Mouse (Mus musculus): ENCODE data around the gene Stk10. TPM values are rescaled to one million over a fixed set of nuclear protein-coding genes. Genes with fewer than 3 reads are reported as not detected.
"Not testable (repeated sequence)": the region's sequence is repeated elsewhere in the genome, so short reads cannot be mapped to it uniquely, and the experiment has no call there.

The Stk10 gene
- total RNA-seq (2022), result 10 to 100 TPM in 2 of 4 experiments, 1 to 10 TPM in 2; 9.3 to 15.3 (median 12.2) TPM

DNA sequence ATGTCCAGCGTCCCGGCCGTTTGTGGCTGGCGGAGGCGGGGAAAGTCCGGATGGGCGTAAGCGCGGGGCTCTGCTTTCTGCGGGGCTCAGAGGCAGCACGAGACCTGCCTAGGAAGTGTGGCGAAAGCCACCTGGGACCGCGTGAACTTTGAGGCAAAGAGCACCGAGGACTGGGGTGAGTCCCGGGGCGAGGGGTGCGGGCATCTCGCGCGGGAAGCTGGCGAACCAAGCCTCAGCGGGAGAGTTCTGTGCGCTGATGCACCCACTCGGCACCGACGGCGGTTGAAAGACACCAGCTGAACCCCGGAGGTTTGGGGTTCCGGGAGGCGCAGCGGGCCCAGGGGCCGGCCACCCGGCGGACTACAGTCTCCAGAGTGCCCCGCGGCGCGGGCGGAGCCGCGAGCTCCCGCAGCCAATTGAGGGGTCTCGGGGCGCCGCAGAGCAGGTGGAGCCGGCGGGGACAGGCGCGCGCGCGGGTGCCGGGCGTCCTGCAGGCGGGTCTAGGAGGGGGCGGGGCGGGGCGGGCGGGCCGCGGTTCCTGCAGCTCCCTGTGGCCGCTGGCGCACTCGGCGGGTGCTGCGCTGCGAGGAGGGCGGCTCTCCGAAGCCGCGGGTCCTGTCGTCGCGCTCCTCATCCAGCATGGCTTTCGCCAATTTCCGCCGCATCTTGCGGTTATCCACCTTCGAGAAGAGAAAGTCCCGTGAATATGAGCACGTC is at the start of gene Stk10:
TSS of gene Stk10 (plus strand) at position 541 of the 717 bp plus-strand sequence.
- peak; percentile 71 to 89 for DNase-seq (ENCODE audit: low spot score in 2 of 2)

DNA sequence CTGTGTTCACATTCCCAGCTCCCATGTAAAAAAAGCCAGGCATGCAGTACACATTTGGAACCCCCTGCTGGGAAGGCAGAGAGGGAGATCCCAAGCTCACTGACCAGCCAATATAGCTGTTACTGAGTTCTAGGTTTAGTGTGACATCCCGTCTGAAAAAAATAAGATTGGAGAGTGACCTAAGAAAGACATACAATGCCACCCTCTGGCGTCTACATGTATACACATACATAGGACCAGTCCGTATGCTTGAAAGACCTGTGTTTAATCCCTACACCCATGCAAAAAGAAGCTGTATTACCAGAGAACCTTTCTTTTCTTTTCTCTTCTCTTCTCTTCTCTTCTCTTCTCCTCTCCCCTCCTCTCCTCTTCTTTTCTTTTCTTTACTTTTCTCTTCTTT is 47.8 kb upstream of the Stk10 start:
- DNase-seq (ENCODE audit: low spot score in 2 of 2), result no peak

DNA sequence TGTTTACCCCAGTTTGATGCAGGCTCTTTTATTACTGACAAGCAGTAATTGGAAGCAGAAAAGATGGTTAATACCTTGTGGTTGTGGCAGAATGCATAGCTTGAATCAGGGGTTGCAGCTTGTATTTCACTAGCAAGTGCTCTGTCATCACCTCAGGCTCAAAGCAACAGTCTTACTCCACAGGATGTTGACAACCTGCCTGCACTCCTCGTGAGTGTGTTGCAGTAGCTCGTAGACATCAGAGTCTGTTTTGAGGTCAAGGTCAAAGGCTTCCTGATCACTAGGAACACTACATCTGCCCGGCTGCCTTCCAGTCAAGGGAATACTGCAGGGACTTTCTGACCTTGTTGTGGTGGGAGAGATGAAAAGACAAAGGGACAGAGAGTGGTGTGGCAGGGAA is 46.5 kb upstream of the Stk10 start:
- no peak for DNase-seq (ENCODE audit: low spot score in 2 of 2)

DNA sequence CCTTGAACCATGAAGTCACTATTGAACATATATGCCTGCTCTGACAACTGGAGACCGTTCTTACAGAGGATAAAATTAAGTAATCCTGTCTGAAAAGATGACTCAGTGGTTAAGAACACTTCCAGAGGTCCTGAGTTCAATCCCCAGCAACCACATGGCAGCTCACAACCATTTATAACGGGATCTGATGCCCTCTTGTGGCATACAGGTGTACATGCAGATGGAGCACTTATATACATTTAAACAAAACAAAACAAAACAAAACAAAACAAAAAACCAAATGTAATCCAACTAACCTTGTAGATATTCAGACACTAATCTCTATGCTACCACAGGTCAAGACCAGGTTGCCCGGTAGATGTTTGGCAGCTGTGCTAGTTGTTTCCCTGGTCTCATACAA is 45.6 kb upstream of the Stk10 start:
- no peak for DNase-seq (ENCODE audit: low spot score in 2 of 2)

DNA sequence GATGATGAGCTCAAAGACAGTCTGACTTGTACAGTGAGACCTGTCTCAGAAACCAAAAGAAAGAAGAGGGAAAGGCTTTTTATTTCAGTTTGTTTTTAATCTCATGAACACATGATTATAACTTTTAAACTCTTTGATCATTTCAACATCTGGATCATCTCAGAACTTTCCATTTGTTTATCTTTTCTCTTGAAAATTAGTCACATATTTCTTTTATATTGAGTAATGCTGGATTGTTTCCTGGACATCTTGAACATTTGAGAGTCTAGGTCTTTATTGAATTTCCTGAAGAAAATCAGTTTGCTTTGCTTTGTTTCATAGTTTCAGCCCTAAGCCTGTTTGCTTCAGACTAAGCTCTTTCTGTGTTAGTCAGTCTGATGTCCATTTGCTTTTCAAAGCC is 44.8 kb upstream of the Stk10 start:
- no peak for DNase-seq (ENCODE audit: low spot score in 2 of 2)

DNA sequence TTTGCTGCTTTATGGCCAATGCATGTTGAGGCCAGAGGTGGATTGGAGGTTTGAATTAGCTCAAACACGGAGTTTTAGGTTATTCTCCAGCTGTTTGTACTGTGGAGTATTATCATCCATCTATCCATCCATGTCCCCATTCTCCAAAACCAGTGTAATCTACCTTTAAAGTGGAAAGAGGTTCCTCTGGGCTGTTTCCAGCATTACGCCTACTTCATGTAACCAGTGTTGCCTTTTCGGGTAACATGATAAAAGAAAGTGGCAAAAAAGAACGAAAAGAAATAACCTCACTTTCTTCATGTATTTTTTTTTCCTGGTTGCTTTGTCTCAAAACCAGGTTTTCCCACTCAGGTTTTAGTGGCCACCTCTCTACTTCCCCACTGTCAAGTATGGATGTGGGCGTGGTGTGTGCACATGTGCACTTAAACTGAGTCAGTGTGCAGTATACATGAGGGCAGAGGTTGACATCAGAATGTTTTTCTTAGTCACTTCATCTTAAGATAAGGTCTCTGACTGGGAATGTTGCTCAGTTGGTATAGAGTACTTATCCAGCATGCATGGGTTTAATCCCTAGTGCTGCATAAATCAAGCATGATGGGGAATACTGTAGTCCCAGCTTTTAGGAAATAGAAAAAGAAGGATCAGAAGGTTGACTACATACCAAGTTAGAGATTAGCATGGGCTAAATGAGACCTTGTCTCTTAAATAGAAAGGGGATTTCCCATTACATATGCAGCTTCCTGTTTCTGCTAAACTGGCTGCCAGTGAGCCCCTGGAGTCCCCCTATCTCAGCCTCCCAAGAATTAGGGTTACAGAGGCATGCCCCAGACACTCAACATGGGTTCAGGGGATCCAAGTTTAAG is 44.1 kb upstream of the Stk10 start:
- no peak for DNase-seq (ENCODE audit: low spot score in 2 of 2)

DNA sequence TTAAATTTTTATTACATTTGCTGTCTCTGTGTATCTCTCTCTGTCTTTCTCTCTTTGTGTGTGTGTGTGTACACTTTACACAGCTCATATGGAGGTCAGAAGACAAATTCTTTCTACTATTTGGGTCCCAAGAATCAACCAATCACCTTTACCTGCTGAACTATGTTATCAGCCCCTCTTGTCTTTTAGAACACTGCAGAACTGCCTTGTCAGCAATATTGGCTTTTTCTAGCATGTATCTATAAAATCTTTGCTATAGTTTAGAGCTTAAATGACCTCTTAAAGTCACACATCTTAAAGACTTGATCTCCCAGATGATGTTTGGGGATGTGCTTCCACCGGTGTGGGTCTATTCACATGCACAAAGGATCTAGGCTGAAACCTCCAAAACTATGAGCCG is 42.0 kb upstream of the Stk10 start:
- no peak for DNase-seq (ENCODE audit: low spot score in 2 of 2)

DNA sequence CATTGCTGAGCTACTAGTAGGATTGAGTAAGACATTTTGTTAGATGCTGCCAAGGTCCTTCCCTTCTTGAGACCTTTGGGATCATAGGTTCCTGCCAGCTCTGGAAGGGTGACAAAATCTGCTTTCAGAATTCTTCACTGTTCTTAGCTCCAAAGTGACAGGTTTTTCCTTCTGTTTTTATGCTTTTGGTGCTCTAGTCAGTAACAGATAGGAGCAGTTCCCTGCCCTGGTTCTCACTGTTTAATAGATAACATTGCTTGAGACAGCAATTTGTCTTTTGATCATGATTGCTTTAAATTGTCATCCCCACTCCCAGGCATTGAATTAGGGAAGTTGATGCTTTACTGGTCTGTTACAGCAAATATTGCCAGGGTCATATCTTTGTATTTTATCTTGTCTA is 39.8 kb upstream of the Stk10 start:
- DNase-seq (ENCODE audit: low spot score in 2 of 2), result no peak

DNA sequence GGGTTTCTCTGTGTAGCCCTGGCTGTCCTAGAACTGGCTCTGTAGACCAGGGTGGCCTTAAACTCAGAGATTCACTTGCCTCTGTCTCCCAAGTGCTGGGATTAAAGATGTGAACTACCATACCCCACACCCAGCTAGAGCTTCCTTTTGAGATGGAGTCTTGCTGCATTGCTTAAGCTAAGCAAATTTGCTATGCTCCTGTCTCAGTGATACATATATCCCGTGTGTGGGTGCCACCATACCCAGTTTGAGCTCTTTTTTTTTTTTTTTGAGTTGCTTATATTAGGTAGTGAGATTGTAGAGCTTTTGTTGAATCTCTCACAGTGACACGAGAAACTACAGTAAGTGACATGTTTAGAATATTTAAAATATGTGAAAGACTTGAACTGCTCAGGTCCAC is 37.8 kb upstream of the Stk10 start:
- DNase-seq (ENCODE audit: low spot score in 2 of 2), result no peak

DNA sequence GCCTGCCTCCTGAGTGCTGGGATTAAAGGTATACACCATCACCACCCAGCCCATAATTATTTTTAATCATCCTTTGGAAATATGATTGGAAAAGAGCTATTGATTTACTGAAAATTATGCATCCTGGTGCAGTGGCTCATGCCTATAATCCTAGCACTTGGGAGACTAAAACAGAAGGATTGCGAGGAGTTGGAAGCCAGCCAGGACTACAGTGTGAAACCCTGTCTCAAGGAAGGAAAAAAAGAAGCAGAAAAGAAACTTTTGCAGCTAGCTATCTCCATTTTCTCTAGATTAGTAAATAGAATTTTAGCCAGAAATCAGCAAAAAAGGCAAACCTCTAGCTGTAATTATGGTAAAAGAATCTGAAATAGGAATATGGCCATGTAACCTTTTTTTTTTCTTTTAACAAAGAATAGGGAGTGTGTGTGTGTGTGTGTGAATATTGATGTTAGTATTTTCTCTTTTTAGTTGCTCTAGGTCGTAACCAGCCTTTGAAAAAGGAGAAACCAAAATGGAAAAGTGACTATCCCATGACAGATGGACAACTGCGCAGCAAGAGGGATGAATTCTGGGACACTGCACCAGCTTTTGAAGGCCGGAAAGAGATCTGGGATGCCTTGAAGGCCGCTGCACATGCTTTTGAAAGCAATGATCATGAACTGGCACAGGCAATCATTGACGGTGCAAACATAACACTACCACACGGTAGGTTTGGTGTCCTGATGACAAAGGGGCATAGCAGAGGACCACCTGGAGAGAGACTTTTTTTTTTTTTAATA is 34.2 kb upstream of the Stk10 start:
- DNase-seq (ENCODE audit: low spot score in 2 of 2), result peak in 1 of 2 experiments; percentile 52

DNA sequence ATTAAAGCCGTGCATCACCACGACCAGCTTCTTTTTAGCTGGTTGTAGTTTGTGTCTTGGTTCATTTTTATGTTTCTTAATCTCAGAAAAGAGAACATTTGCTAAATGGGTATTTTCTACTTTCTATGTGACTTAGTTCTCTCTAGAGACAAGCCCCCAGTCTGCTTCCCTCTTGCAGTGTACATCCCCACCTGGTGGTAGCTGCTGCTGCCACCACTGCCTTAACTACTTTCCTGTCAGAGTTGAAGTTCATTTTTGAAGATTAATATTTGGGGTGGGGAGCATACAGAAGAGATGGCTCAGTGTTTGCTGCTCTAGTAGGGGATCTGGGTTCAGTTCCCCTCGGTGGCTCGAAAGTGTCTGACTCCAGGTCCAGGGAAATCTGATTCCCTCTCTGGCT is 33.2 kb upstream of the Stk10 start:
- no peak for DNase-seq (ENCODE audit: low spot score in 2 of 2)

DNA sequence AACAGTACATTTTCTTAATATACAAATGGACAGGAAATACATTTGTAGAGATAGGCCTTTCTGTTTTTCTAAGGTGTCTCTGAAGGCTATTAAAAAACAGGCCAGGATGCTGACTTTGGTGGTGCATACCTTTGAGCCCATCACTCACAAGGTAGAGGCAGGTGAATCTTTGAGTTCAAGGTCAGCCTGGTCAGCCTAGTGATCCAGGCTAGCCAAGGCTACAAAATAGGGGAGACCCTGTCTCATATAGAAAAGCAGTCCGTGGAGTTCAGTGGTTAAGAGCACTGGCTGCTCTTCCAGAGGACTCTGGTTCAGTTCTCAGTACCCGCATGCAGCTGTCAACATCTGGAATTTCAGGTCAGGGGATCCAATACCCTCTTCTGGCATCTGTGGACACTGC is 29.4 kb upstream of the Stk10 start:
- DNase-seq (ENCODE audit: low spot score in 2 of 2), result no peak

DNA sequence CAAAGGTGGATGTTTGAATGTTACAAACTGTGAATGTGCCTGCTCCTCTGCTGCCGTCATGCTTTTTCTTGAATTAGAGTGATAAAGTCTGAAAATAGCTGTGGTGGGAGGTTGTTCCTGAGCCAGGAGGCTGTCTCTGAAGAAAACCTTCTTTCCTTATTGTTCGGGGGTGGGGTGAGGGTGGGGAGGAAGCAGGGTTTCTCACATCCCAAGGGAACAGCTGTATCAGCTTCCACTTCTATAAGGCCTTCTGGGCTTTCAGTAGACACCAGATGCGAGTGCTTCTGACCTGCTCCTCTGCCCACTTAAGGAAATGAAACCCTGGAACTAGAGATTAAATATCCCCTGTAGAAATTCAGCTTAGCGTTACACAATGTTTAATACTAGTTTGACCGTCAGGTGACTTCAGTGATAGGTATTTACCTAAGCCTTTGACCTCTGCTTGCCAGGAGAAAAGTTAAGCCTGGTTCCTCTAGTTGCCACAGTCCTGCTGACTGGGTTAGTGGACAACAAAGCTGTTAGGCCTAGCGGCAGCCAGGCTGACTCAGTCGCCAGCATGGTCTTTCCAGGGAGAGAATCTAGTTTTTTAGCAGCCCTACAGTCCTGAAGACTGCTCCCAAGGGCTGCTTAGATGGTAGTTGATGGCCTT is 27.9 kb upstream of the Stk10 start:
- DNase-seq (ENCODE audit: low spot score in 2 of 2), result no peak

DNA sequence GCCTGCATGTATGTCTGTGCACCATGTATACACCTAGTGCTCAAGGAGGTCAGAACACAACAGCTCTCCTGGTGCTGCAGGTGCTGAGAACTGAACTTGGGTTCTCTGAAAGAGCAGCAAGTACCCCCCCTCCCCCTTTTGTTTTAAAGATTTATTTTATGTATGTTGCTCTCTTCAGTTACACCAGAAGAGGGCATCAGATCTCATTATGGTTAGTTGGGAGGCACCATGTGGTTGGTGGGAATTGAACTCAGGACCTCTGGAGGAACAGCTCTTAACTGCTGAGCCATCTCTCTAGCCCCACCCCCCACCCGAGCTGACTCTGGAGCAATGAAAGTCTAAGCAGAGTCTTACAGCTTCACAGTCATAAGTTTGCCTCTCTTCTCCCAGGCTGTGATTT is 22.2 kb upstream of the Stk10 start:
- no peak for DNase-seq (ENCODE audit: low spot score in 2 of 2)

DNA sequence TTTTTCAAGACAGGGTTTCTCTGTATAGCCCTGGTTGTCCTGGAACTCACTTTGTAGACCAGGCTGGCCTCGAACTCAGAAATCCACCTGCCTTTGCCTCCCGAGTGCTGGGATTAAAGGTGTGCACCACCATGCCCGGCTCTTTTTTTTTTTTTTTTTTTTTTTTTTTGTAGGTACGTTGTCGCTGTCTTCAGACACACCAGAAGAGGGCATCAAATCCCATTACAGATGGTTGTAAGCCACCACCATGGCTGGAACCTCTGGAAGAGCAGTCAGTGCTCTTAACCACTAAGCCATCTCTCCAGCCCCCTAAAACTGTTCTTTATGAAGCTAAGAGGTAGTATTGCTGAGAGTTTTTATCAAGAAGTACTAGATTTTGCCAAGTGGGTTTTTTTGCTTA is 18.3 kb upstream of the Stk10 start:
- not testable (repeated sequence) for DNase-seq (ENCODE audit: low spot score in 2 of 2)

DNA sequence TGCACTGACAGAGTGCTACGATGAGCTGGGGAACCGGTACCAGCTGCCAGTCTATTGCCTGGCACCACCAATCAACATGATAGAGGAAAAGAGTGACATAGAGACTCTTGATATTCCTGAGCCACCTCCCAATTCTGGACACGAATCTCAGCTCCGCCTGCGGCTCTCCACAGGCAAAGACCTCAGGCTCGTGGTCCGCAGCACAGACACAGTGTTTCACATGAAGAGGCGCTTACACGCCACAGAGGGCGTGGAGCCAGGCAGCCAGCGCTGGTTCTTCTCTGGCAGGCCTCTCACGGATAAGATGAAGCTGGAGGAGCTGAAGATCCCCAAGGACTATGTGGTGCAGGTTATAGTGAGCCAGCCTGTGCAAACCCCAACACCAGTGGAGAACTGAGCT is 17.0 kb upstream of the Stk10 start:
- DNase-seq (ENCODE audit: low spot score in 2 of 2), result no peak

DNA sequence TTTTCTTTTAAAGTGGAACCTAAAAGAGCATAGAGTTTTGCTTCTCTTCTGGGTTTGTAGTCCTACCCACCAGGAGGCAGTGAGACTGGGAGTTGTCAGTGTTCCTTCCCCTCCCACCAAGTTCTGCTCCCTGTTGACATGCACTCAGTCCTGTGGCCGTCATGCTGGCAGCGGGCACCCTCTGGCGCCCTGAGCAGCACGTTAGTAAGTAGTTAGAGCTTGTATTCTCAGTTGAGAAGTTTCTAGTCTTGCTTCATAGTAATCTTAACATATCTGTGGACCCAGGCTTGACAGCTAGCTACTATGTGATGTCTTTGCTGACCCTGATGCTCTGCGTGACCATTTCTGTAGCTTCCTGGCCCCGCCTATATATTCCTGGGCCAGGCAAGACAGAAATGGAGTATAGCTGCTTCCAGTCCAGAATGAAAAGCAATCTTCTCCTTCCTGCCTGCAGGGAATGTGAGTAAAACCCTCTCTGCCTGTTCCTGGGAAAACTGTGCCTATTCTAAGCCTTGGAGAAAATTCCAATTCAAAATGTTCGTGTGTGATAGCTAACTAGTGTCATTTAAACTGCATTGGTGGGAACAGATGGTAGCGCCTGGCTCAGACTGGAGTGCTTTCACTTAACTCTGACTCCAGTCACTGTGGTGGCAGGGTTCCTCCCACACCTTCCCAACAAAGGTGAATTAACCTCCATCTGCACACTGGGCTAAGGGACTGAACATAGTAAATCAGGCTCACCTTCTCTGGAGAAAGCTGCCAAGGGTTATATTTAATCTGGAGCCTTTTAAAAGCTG is 16.0 kb upstream of the Stk10 start:
- DNase-seq (ENCODE audit: low spot score in 2 of 2), result peak; percentile 54 to 59

DNA sequence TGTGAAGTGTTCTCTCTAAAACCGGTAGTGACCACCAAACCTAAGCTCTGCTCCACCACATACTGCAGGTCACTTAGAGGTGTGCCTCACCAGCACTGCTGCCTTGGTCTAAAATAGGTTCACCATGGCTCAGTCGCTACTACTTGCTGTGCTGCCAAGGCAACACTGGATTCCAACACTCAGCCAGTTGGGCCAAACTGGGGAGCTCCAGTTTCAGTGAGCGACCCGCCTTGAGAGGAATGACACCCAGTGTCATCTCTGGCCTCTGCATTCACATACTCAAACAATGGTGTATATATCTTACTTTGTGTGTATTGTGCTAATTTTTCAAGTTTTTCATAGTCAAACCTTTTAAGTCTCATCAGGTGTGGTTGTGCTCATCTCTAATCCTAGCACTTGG is 14.3 kb upstream of the Stk10 start:
- DNase-seq (ENCODE audit: low spot score in 2 of 2), result no peak

DNA sequence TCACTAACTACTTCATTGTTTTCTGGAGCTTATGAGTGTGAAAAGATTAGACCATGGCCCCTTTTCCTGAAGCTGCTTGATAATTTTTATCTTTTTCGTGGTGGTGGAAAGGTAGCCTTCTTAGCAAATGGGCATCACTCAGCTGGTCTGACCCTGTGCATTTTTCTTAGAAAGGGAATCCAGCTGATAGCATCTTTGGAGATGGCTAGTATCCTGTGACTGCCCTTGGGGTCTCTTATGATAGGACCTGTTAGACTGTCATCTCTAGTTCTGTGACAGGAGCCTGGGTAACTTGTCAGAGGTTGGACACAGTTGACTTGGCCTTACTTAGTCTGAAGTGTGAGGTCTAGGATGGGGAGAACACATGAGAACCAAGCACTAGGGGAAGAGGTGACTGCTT is 13.8 kb upstream of the Stk10 start:
- no peak for DNase-seq (ENCODE audit: low spot score in 2 of 2)

DNA sequence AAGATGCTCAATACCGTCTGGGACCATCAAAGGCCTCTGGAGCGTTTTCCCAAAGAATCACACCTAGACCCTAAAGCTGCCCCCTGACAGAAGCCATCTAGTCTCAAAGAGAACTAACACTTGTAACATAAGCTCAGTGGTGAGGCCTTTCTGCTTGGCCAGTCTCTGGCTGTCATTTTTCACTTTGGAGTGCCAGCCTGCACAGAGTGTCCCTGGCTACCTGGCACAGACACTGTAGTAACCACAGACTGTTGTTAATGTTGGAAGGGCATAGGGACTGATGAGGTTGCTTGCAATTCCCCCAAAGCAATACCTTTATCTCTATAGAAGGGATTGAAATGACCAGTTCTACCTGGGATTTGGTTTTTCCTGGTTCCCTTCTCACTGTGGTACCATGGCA is 11.9 kb upstream of the Stk10 start:
- DNase-seq (ENCODE audit: low spot score in 2 of 2), result no peak

Measured in layer of hippocampus, adult 8-10 months (tissue).